Mouse (Mus musculus) heart, embryonic 10.5 days (tissue): ENCODE results near the gene Msantd2. TPM values are rescaled to one million over a fixed set of nuclear protein-coding genes. Genes with fewer than 3 reads are reported as not detected.
A peak's percentile ranks its signal among the peaks of the same experiment; 100 is the strongest.

Source experiments
- DNase-seq: peaks from one replicate; pipeline ENCODE4 v3.0.0-alpha.2; 2017; ENCODE audit warnings: low spot score
- H3K27ac ChIP-seq: fragments of 300-500 bp; sonication (generic); 2 replicates; pipeline ENCODE4 v1.5.1; 2016; ENCODE audit warnings: mild to moderate bottlenecking
- H3K27me3 ChIP-seq: fragments of 300-500 bp; sonication (generic); 2 replicates; pipeline ENCODE4 v1.6.1; 2016; ENCODE audit warnings: mild to moderate bottlenecking; ENCODE audit not compliant: poor library complexity, insufficient read depth, severe bottlenecking
- H3K36me3 ChIP-seq: fragments of 300-500 bp; sonication (generic); 2 replicates; pipeline ENCODE4 v1.6.1; 2016; ENCODE audit warnings: mild to moderate bottlenecking, moderate library complexity
- H3K4me1 ChIP-seq: fragments of 300-500 bp; sonication (generic); 2 replicates; pipeline ENCODE4 v1.6.1; 2016; ENCODE audit warnings: mild to moderate bottlenecking
- H3K4me3 ChIP-seq: fragments of 300-500 bp; sonication (generic); 2 replicates; pipeline ENCODE4 v1.5.1; 2016; ENCODE audit warnings: mild to moderate bottlenecking, moderate library complexity
- H3K9me3 ChIP-seq: fragments of 300-500 bp; sonication (generic); 2 replicates; pipeline ENCODE4 v1.6.1; 2016; ENCODE audit warnings: mild to moderate bottlenecking, moderate library complexity
- WGBS: fragments of 180-500 bp; shearing (Covaris S2); methylation state at CpG from one replicate; pipeline ENCODE4 v1.1.7; 2016; 5-methylcytosine and 5-hydroxymethylcytosine counted together
- polyA plus RNA-seq: library from polyadenylated mRNA; unstranded; fragments of >200 nt; fragmentation: Nextera tagmentation; extraction: Ambion mirVana; gene quantifications from 2 replicates; pipeline ENCODE4 v1.2.1, GENCODE M21; 2016

Gene Msantd2
- polyA plus RNA-seq, 1 experiment from 2014 or later: 23.8 TPM

DNA sequence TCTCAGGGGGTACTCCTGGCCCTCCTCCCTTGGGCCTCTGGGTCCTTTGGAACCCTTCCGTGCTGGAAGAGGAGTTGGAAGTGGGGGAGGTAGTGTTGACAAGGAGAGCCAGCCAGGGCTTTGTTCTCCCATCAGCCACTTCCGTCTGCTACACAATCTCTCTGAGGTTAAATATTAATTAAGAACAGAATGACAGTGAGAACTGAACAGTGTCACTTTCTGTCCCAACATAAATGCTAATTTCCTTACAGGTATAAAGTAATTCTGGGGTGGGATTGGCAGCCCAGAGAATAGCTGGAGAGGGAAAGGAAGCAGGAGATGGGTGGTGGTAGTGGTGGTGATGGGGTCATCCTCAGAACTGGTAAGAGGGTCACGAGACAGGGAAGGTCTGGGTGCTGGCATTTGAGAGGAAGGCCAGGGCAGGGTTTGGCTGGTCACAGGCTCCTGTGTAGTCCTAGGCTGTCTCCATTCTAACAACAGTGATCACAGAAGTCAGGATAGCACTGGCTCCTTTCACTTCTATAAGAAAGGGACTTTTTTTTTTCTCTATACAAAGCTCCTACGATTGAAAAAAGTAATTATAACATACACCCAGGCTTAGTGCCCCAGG lies 79.6 kb downstream of the Msantd2 start:
- Histone ChIP-seq H3K27me3 (no peaks in the 10 kb centered on the region), H3K36me3 (no peaks in the 10 kb centered on the region), H3K27ac (no peak overlapping the region), H3K9me3 (no peaks in the 10 kb centered on the region), H3K4me1 (peaks cover 37% of the 10 kb centered on the region), H3K4me3 (no peak overlapping the region)
- DNase-seq: no peak
- WGBS: 39% methylated on average over 4 of the region's 4 CpGs

DNA sequence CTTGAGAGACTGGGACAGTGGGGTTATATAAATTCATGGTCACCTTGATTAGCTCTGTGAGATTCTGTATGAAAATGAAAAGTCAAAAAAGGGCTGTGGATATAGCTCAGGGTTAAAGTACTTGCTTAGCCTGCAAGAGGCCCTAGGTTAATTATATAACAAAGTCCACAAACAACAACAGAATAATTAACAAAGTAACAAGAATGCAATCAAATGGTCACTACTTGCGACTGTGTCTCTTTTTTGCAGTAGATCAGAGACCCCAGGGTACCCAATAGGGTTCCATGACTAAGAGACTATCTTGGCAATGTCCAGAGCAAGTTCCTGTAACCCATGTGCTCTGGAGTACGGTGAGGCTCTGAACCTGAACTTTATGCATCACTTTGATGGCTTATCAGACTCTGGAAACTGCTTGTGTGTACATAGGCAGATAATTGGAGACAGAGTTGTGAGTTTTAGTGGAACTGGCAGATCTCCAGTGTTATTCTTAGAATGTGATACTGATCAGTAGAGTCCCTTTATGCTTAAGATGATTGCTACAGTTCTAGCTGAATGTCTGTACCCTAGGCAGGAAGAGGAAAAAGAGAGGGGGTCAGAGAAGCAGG lies 80.2 kb downstream of the Msantd2 start:
- no peak overlapping the region for H3K4me3 ChIP-seq
- no peaks in the 10 kb centered on the region for H3K36me3 ChIP-seq
- H3K4me1 ChIP-seq: peaks cover 37% of the 10 kb centered on the region
- no peak overlapping the region for H3K27ac ChIP-seq
- H3K27me3 ChIP-seq: no peaks in the 10 kb centered on the region
- 60% methylated on average over 2 of the region's 2 CpGs for WGBS
- no peak for DNase-seq
- H3K9me3 ChIP-seq: no peaks in the 10 kb centered on the region

- peak overlapping the region; percentile 62 for H3K27ac ChIP-seq
- 11% methylated on average over 3 of the region's 3 CpGs for WGBS
These were observed 83.2 kb downstream of the Msantd2 start for GRCm38 (mm10) chr9:37572204-37572876.

More at GRCm38 (mm10) chr9:37572204-37572876, 83.2 kb downstream of the Msantd2 start:
- H3K9me3 ChIP-seq: no peaks in the 10 kb centered on the region
- peaks cover 42% of the 10 kb centered on the region for H3K4me1 ChIP-seq
- H3K4me3 ChIP-seq: no peak overlapping the region
- DNase-seq: no peak
- no peaks in the 10 kb centered on the region for H3K36me3 ChIP-seq
- H3K27me3 ChIP-seq: peaks cover 4% of the 10 kb centered on the region

Other genes starting within 250 kb of the Msantd2 start
- gene Slc37a2, start 233.6 kb upstream of the Msantd2 start, polyA plus RNA-seq: 1.7 and 2.3 TPM in 2 replicates
- gene Ccdc15, start 140.9 kb upstream of the Msantd2 start, polyA plus RNA-seq: 5.1 and 5.8 TPM in 2 replicates
- gene Hepacam, start 122.0 kb upstream of the Msantd2 start, polyA plus RNA-seq: 0.04 TPM in 1 of 2 replicates, not detected in the other
- gene Robo4, start 87.4 kb upstream of the Msantd2 start, polyA plus RNA-seq: 2.0 and 4.0 TPM in 2 replicates
- 0.06 and 0.10 TPM in 2 replicates for gene Robo3, start 56.1 kb upstream of the Msantd2 start, polyA plus RNA-seq
- 43.7 and 52.2 TPM in 2 replicates for gene Esam, start 38.8 kb downstream of the Msantd2 start, polyA plus RNA-seq
- 0.75 and 0.77 TPM in 2 replicates for gene Vsig2, start 49.9 kb downstream of the Msantd2 start, polyA plus RNA-seq
- gene Nrgn, start 63.6 kb downstream of the Msantd2 start, polyA plus RNA-seq: 4.4 and 5.7 TPM in 2 replicates
- gene Siae, start 66.4 kb downstream of the Msantd2 start, polyA plus RNA-seq: 7.6 and 10.0 TPM in 2 replicates
- 7.1 and 8.1 TPM in 2 replicates for gene Spa17, start 124.4 kb downstream of the Msantd2 start, polyA plus RNA-seq
- 200 and 203 TPM in 2 replicates for gene Tbrg1, start 168.0 kb downstream of the Msantd2 start, polyA plus RNA-seq
- gene Panx3, start 179.9 kb downstream of the Msantd2 start, polyA plus RNA-seq: 0.31 TPM in 1 of 2 replicates, not detected in the other
- not detected in 2 replicates for gene Olfr160, start 226.9 kb downstream of the Msantd2 start, polyA plus RNA-seq